In genomic region chr8:9482565-9482964, GRCm38 (mm10) we compare ENCODE assay signal across 19 mouse cellular contexts.
DNase-seq lines count a peak whose midpoint lies in the region; ATAC-seq and TF ChIP-seq lines count a peak whose summit lies in the region.
"Had no signal": no experiment of that assay in that cellular context is flagged by ENCODE, and none has a peak within 500 bp of the region (broad histone marks: within the 10 kb centered on the region; RNA-seq: fewer than 3 reads in every experiment).

No protein-coding gene starts in this region.

- H3K27ac ChIP-seq in forebrain, embryonic 16.5 days (ENCODE audit: low read length), result no peak overlapping the region; the same call in 1 of the 2 replicates
- no peak overlapping the region for H3K27ac ChIP-seq in forebrain, embryonic 15.5 days (replicated peaks)
- H3K27ac ChIP-seq in hindbrain, embryonic 15.5 days (replicated peaks), result peak overlapping the region; percentile 16; the same call in 1 of the 2 replicates
- no peak overlapping the region for H3K27ac ChIP-seq in hindbrain, embryonic 11.5 days (ENCODE audit: low read depth, low read length)
- H3K27ac ChIP-seq in midbrain, embryonic 16.5 days (ENCODE audit: low read length), result no peak overlapping the region
- no peak overlapping the region for H3K27ac ChIP-seq in midbrain, embryonic 11.5 days (ENCODE audit: low read depth, low read length)
- H3K27ac ChIP-seq: embryonic facial prominence, embryonic 13.5 days; gastrocnemius, adult 2 months; intestine, embryonic 15.5 days had no signal

- no peak overlapping the region for H3K4me2 ChIP-seq in forebrain, embryonic 16.5 days (ENCODE audit: low read length)
- no peak overlapping the region for H3K4me2 ChIP-seq in forebrain, embryonic 15.5 days (replicated peaks)
- no peak overlapping the region for H3K4me2 ChIP-seq in hindbrain, embryonic 15.5 days
- H3K4me2 ChIP-seq in hindbrain, embryonic 11.5 days (replicated peaks; ENCODE audit: low read depth, low read length), result no peak overlapping the region
- no peak overlapping the region for H3K4me2 ChIP-seq in midbrain, embryonic 16.5 days (ENCODE audit: low read length)
- H3K4me2 ChIP-seq in midbrain, embryonic 11.5 days, result no peak overlapping the region
- H3K4me2 ChIP-seq: embryonic facial prominence, embryonic 13.5 days; heart, embryonic 12.5 days; intestine, embryonic 15.5 days had no signal

- DNase-seq in hindbrain, embryonic 11.5 days (ENCODE audit: low spot score), result no peak
- no peak for DNase-seq in midbrain, embryonic 11.5 days (ENCODE audit: low spot score, missing footprints)
- DNase-seq in brain, embryonic 14.5 days (ENCODE audit: low read depth), result peak; percentile 44
- no peak for DNase-seq in natural killer cell, adult 2 months (ENCODE audit: low spot score in 2 of 2)
- DNase-seq: adrenal gland, adult 8-10 months; cerebellum, adult 11 months; cerebellum, adult 8-10 months; cerebellum, postnatal 25 days; gastrocnemius, adult 2 months; gastrocnemius, postnatal 25 days; kidney, adult 18-20 months had no signal

- no peak overlapping the region for H3K4me3 ChIP-seq in forebrain, embryonic 16.5 days (replicated peaks; ENCODE audit: low read length)
- H3K4me3 ChIP-seq in forebrain, embryonic 15.5 days, result no peak overlapping the region
- H3K4me3 ChIP-seq in hindbrain, embryonic 15.5 days, result no peak overlapping the region
- H3K4me3 ChIP-seq in hindbrain, embryonic 11.5 days (ENCODE audit: low read depth, low read length), result no peak overlapping the region
- no peak overlapping the region for H3K4me3 ChIP-seq in midbrain, embryonic 16.5 days (ENCODE audit: low read depth, low read length)
- no peak overlapping the region for H3K4me3 ChIP-seq in midbrain, embryonic 11.5 days (ENCODE audit: low read depth, low read length)
- H3K4me3 ChIP-seq: embryonic facial prominence, embryonic 13.5 days; gastrocnemius, adult 2 months; heart, embryonic 12.5 days; intestine, embryonic 15.5 days had no signal

- H3K9ac ChIP-seq in forebrain, embryonic 16.5 days (replicated peaks; ENCODE audit: low read depth, low read length), result no peak overlapping the region; the same call in 1 of the 2 replicates
- no peak overlapping the region for H3K9ac ChIP-seq in forebrain, embryonic 15.5 days (replicated peaks)
- no peak overlapping the region for H3K9ac ChIP-seq in hindbrain, embryonic 15.5 days
- no peak overlapping the region for H3K9ac ChIP-seq in hindbrain, embryonic 11.5 days (ENCODE audit: low read depth, low read length)
- H3K9ac ChIP-seq in midbrain, embryonic 16.5 days (ENCODE audit: low read depth, low read length), result no peak overlapping the region
- H3K9ac ChIP-seq in midbrain, embryonic 11.5 days (ENCODE audit: low read length), result no peak overlapping the region
- H3K9ac ChIP-seq: embryonic facial prominence, embryonic 13.5 days; heart, embryonic 12.5 days; intestine, embryonic 15.5 days had no signal

- no peaks in the 10 kb centered on the region for H3K4me1 ChIP-seq in forebrain, embryonic 16.5 days (replicated peaks; ENCODE audit: control insufficient read depth, insufficient read depth, low read length)
- H3K4me1 ChIP-seq in forebrain, embryonic 15.5 days, result no peaks in the 10 kb centered on the region
- H3K4me1 ChIP-seq in hindbrain, embryonic 15.5 days (replicated peaks), result 0 out of 2 replicates have a peak, but pooled peaks cover 7% of the 10 kb centered on the region
- H3K4me1 ChIP-seq in hindbrain, embryonic 11.5 days (replicated peaks; ENCODE audit: control insufficient read depth, insufficient read depth, low read length), result no peaks in the 10 kb centered on the region
- peaks cover 13% of the 10 kb centered on the region for H3K4me1 ChIP-seq in midbrain, embryonic 16.5 days (ENCODE audit: control insufficient read depth, insufficient read depth, low read length)
- H3K4me1 ChIP-seq in midbrain, embryonic 11.5 days (ENCODE audit: control insufficient read depth, insufficient read depth, low read length), result no peaks in the 10 kb centered on the region
- H3K4me1 ChIP-seq: embryonic facial prominence, embryonic 13.5 days; heart, embryonic 12.5 days; intestine, embryonic 15.5 days had no signal

- no peak for TF ChIP-seq POLR2A in brain, embryonic 14.5 days (IDR thresholded peaks at IDR 0.05; ENCODE audit: borderline replicate concordance, extremely low read depth, insufficient read depth, insufficient read length, poor library complexity, severe bottlenecking)

- no peak for TF ChIP-seq CTCF in brain, embryonic 14.5 days (IDR thresholded peaks at IDR 0.05; ENCODE audit: borderline replicate concordance, extremely low read depth, insufficient read depth, insufficient read length)

- no peaks in the 10 kb centered on the region for H3K27me3 ChIP-seq in forebrain, embryonic 16.5 days (replicated peaks; ENCODE audit: control insufficient read depth, insufficient read depth, low read length)
- no peaks in the 10 kb centered on the region for H3K27me3 ChIP-seq in forebrain, embryonic 15.5 days
- no peaks in the 10 kb centered on the region for H3K27me3 ChIP-seq in hindbrain, embryonic 15.5 days
- no peaks in the 10 kb centered on the region for H3K27me3 ChIP-seq in hindbrain, embryonic 11.5 days (ENCODE audit: control insufficient read depth, insufficient read depth, low read length)
- H3K27me3 ChIP-seq in midbrain, embryonic 16.5 days (ENCODE audit: control insufficient read depth, insufficient read depth, low read depth, low read length), result no peaks in the 10 kb centered on the region
- no peaks in the 10 kb centered on the region for H3K27me3 ChIP-seq in midbrain, embryonic 11.5 days (ENCODE audit: control insufficient read depth, insufficient read depth, low read length)
- H3K27me3 ChIP-seq: embryonic facial prominence, embryonic 13.5 days; heart, embryonic 12.5 days; intestine, embryonic 15.5 days had no signal

- peak; percentile 71 for ATAC-seq in forebrain, embryonic 16.5 days
- ATAC-seq in forebrain, embryonic 15.5 days (replicated peaks), result no peak
- ATAC-seq in hindbrain, embryonic 15.5 days (ENCODE audit: low FRiP score, low read depth), result no peak; the same call in 1 of the 2 replicates
- no peak for ATAC-seq in hindbrain, embryonic 11.5 days (ENCODE audit: low FRiP score)
- ATAC-seq in midbrain, embryonic 16.5 days, result peak; percentile 66; the same call in 1 of the 2 replicates
- ATAC-seq in midbrain, embryonic 11.5 days (ENCODE audit: low FRiP score), result no peak
- ATAC-seq: intestine, embryonic 15.5 days; Patski had no signal

- no peaks in the 10 kb centered on the region for H3K9me3 ChIP-seq in forebrain, embryonic 16.5 days (ENCODE audit: control insufficient read depth, low read length)
- no peaks in the 10 kb centered on the region for H3K9me3 ChIP-seq in forebrain, embryonic 15.5 days
- no peaks in the 10 kb centered on the region for H3K9me3 ChIP-seq in hindbrain, embryonic 15.5 days
- H3K9me3 ChIP-seq in hindbrain, embryonic 11.5 days (ENCODE audit: control insufficient read depth, low read length), result no peaks in the 10 kb centered on the region
- no peaks in the 10 kb centered on the region for H3K9me3 ChIP-seq in midbrain, embryonic 16.5 days (replicated peaks; ENCODE audit: control insufficient read depth, low read length, poor library complexity, severe bottlenecking)
- no peaks in the 10 kb centered on the region for H3K9me3 ChIP-seq in midbrain, embryonic 11.5 days (ENCODE audit: control insufficient read depth, low read length)
- H3K9me3 ChIP-seq: embryonic facial prominence, embryonic 13.5 days; heart, embryonic 12.5 days; intestine, embryonic 15.5 days had no signal

- no peaks in the 10 kb centered on the region for H3K36me3 ChIP-seq in forebrain, embryonic 16.5 days (ENCODE audit: control insufficient read depth, insufficient read depth)
- H3K36me3 ChIP-seq in forebrain, embryonic 15.5 days, result no peaks in the 10 kb centered on the region
- no peaks in the 10 kb centered on the region for H3K36me3 ChIP-seq in hindbrain, embryonic 15.5 days
- H3K36me3 ChIP-seq in hindbrain, embryonic 11.5 days (ENCODE audit: control insufficient read depth, insufficient read depth, low read length), result no peaks in the 10 kb centered on the region
- no peaks in the 10 kb centered on the region for H3K36me3 ChIP-seq in midbrain, embryonic 16.5 days (ENCODE audit: control insufficient read depth, insufficient read depth, low read length)
- no peaks in the 10 kb centered on the region for H3K36me3 ChIP-seq in midbrain, embryonic 11.5 days (ENCODE audit: control insufficient read depth, insufficient read depth, low read length)
- H3K36me3 ChIP-seq: embryonic facial prominence, embryonic 13.5 days; heart, embryonic 12.5 days; intestine, embryonic 15.5 days had no signal

- WGBS in forebrain, embryonic 16.5 days, result 46% methylated on average over 5 of the region's 5 CpGs
- 45% methylated on average over 5 of the region's 5 CpGs for WGBS in forebrain, embryonic 15.5 days
- WGBS in hindbrain, embryonic 15.5 days, result 56% methylated on average over 5 of the region's 5 CpGs
- WGBS in hindbrain, embryonic 11.5 days, result 77% methylated on average over 5 of the region's 5 CpGs
- WGBS in midbrain, embryonic 16.5 days, result 46% methylated on average over 5 of the region's 5 CpGs
- 72% methylated on average over 5 of the region's 5 CpGs for WGBS in midbrain, embryonic 11.5 days

Comparison
In these comparisons a context has a peak if more than half of its experiments do, and no peak if none do; other contexts are left out.
1. ATAC-seq: peak in forebrain, embryonic 16.5 days (single experiment) and midbrain, embryonic 16.5 days (single experiment); none in forebrain, embryonic 15.5 days (single experiment), hindbrain, embryonic 15.5 days (single experiment), hindbrain, embryonic 11.5 days (single experiment) and midbrain, embryonic 11.5 days (single experiment).